Mouse (Mus musculus): ENCODE data around the gene Ambra1.

Ambra1 gene

DNA sequence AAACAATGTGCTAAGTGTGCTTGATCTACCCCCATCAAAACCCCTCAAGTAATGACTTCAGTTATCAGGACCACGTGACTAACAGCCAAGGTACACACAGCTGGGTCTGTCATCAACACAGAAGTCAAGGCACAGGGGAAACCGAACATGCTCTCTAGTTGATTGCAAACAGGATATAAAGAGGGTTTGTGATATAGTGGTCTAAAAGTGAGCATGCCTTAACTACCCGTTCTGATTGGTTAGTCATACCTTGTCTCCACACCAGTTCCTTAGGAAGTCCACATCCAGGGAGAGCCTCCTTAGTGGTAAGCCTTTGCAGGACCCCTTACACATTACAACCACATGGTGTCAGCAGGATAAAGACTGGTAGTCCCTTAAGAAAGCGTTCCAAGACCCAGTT lies 190.2 kb downstream of the Ambra1 start:
- DNase-seq (ENCODE audit: low read depth, low spot score) = no peak

- DNase-seq (ENCODE audit: low read depth, low spot score) = peak; percentile 81
Observed at GRCm38 (mm10) chr2:91921181-91921789, 191.4 kb downstream of the Ambra1 start.

GRCm38 (mm10) chr2:91921790-91922570 lies 192.0 kb downstream of the Ambra1 start:
- DNase-seq (ENCODE audit: low read depth, low spot score) = peak; percentile 78

DNA sequence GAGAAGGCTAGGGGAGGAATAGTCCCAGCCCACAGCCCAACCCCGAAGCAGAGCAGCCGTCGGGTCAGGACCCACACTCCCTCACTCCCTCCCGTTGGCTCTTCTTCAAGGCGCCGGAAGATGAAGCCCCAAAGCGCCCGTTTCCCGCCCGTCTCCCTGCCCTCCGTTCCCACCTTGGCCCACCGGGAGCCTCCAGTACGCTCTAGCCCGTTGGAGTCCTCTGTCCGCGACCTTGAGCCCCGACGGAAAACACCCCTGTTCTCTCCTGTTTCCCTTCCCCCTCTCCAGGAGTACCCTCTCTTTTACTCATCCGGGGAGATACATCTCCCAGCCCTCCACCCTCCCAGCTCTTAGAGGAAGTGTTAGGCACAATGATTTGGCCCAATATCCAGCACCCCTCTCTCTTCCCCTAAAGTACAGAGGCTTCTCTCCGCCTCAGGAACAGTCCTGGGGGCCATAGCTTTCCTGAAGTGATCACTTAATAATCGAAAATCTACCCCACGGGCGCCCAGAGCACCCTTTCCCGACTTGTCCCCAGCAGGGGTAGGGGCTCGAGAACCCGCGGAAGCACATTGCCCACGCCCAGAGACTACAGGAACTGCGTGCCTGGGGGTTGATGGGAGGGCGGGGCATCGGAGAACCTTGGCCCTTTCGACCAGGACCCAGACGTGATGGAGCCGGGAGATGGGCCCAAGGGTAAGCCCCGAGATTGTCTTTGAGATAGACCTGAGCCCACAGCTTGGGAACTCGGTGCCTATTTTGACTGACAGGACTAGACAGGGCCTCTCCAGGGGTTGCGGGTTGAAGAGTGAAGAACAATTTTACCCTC lies 192.9 kb downstream of the Ambra1 start:
- DNase-seq (ENCODE audit: low read depth, low spot score) = no peak

- DNase-seq (ENCODE audit: low read depth, low spot score) = peak; percentile 85
Observed at GRCm38 (mm10) chr2:91923415-91924337, 193.7 kb downstream of the Ambra1 start.

- no peak for DNase-seq (ENCODE audit: low read depth, low spot score)
Observed at GRCm38 (mm10) chr2:91924726-91925125, 194.8 kb downstream of the Ambra1 start.

GRCm38 (mm10) chr2:91925442-91925841 lies 195.5 kb downstream of the Ambra1 start:
- no peak for DNase-seq (ENCODE audit: low read depth, low spot score)

DNA sequence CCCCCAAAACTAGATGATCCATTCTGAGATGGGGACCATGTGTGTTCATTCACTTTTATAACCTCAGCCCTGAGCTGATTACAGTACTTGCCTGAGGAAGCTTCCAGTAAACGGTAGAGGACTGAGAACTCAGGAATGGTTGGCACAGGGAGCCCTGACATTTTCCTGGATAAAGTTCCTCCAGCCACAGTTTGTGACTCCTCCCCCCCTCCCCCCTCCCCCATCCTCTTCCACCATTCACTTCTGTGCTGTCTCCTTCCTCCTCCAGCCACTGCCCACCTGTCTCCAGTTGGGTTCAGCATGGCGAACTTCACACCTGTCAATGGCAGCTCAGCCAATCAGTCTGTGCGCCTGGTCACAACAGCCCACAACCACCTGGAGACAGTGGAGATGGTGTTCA lies 197.0 kb downstream of the Ambra1 start, which contains the start of gene Chrm4:
Gene Chrm4 (plus strand): TSS at position 301 of the 400 bp plus-strand sequence.
- DNase-seq (ENCODE audit: low read depth, low spot score) = no peak

DNA sequence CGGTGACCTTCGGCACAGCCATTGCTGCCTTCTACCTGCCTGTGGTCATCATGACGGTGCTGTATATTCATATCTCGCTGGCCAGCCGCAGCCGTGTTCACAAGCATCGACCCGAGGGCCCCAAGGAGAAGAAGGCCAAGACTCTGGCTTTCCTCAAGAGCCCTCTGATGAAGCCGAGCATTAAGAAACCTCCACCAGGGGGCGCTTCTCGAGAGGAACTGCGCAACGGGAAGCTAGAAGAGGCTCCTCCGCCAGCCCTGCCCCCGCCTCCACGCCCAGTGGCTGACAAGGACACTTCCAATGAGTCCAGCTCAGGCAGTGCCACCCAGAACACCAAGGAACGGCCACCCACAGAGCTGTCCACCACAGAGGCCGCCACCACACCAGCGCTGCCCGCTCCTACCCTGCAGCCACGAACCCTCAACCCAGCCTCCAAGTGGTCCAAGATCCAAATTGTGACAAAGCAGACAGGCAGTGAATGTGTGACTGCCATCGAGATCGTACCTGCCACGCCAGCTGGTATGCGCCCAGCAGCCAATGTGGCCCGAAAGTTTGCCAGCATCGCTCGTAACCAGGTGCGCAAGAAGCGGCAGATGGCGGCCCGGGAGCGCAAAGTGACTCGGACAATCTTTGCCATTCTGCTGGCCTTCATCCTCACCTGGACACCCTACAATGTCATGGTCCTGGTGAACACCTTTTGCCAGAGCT lies 198.0 kb downstream of the Ambra1 start:
- peak; percentile 88 for DNase-seq (ENCODE audit: low read depth, low spot score)

DNA sequence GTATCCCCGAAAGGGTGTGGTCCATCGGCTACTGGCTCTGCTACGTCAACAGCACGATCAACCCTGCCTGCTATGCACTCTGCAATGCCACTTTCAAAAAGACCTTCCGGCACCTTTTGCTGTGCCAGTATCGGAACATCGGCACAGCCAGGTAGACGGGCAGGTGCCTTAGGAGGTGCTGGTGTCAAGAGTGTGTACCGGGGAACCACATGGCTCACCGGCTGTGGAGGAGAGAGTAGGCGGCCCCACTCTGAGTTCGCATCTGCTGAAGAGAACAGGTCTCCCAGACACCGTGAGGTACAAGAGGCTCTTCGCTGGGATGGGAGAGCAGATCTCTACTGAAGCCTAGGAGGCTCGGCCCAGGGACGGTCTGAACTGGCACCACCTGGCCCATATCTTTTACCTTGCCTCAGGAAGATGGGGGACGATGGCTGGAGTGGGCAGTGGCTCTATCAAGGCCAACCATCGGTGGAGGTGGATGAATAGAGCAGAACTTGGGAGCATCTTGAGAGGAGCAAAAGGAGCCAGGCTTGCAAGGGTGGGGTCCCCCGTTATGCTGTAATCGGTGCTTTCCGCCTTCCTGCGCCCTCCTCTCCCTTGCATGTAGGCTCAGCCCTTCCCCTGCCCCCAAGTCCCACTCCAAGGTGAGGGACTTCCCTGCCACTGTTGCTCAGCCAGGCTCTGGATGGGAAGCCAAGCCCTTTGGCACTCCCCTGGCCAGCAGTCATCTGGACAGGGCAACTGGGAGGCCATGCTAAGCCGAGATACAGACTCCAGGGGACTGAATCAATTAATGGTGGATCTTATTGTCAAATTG lies 198.8 kb downstream of the Ambra1 start:
- DNase-seq (ENCODE audit: low read depth, low spot score) = no peak

GRCm38 (mm10) chr2:91929455-91929854 lies 199.5 kb downstream of the Ambra1 start:
- DNase-seq (ENCODE audit: low read depth, low spot score) = no peak

DNA sequence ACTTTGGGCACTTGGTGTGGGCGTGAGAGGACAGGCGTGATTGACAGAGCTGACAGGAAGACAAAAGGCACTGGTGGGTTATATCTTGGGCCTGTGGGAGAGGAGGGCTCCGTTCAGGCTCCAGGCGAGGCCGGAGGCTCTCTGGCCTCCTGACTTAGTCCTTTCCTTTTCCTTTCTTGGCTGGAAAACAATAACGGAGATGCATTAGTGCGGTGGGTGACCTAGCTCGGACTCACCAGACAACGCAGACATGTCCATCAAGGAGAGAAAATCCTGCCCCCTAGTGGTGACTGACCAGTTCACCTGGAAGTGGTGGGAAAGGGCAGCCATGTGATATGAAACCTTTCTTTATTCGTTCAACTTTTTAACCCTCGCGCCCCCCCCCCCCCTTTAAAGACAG lies 200.0 kb downstream of the Ambra1 start:
- DNase-seq (ENCODE audit: low read depth, low spot score) = peak; percentile 93

DNA sequence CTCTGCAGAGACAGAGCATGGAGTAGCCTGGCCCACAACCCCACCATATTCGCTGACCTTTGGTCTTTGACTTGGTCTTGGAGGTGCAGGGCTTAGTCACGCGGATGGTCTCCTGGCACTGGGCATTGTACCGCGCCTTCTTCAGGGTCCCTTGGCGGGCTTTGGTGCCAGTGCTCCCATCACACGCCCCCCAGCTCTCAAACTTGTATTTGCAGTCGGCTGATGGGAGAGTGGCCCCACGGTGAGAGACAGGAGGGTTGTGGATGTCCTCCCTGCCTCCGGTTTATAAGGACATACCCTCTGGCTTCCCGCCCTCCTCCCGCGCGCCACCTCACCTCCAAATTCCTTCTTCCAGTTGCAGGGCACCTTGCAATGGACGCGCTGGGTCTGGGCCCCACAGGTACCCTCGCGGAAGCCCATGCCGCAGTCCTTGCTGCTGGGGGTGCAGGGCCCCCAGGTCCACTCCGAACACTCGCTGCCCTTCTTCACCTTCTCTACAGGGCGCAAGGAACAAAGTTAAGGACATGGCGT lies 200.9 kb downstream of the Ambra1 start:
- DNase-seq (ENCODE audit: low read depth, low spot score) = no peak

GRCm38 (mm10) chr2:91931328-91932159 lies 201.6 kb downstream of the Ambra1 start:
- peak; percentile 90 for DNase-seq (ENCODE audit: low read depth, low spot score)

- peak; percentile 74 for DNase-seq (ENCODE audit: low read depth, low spot score)
Observed at GRCm38 (mm10) chr2:91932160-91932711, 202.3 kb downstream of the Ambra1 start, which contains the start of gene Mdk. Gene Mdk (minus strand): TSS chr2:91932297.

GRCm38 (mm10) chr2:91932737-91933350 lies 202.9 kb downstream of the Ambra1 start:
- no peak for DNase-seq (ENCODE audit: low read depth, low spot score)

GRCm38 (mm10) chr2:91933471-91933870 lies 203.5 kb downstream of the Ambra1 start:
- DNase-seq (ENCODE audit: low read depth, low spot score) = no peak

- DNase-seq (ENCODE audit: low read depth, low spot score) = no peak
Observed at GRCm38 (mm10) chr2:91934016-91934415, 204.1 kb downstream of the Ambra1 start.
